Mouse (Mus musculus): Measurements from ENCODE around the gene Wnt9b.

Wnt9b gene

DNA sequence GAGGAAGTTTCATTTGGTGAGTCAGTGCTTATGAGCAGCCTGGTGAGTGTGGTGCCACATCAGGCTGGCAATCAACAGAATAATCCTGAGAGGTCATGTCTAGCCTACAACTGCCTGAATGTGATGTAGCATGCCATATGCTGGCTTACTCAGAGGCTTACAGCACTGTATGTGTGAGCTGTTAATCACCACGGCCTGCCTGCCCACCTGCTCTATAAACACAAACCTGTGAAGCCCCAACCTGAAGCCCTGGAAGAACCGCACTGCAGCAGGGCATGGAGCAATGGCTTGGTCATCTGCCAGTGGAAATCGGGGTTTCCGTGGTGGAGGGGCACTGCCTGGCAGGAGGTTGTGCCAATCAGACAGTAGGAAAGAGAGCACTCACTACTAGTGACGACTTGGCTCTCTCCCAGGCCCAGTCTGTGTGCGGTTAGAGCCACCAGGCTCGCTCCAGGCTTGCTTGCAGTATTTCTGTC, 64.3 kb downstream of the Wnt9b start:
- in situ Hi-C loops (cut with MboI), result no loop called here

DNA sequence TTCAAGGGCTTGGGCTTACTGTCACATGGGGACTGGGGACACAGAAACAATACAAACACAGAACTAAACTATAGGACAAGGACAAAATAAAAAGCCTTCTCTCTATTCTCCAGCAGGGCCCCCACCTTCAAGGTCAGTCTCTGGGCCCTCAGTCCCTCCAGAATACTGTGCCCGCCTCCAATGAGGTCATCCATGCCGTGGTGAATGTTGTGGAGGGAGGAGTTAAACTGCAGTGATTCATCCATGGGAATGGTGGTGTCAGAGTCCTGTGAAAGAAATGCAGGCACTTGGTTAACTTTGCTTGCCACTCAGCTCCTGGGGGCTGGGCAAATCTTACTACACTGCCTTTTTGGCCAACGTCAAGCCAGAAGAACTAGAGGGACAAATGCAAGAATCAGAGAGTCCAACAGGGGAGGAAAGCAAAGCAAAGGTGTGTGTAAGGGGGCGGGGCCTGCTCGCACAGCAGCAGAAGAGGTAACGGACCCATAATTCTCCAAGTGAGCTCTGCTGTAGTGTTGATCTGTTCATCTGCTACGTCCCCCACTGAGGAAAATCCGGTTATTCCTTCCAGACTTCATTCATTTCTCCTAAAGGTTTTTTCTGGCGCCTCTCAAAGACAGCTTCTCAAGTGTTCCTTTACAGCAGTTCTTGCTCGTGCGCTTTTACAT, 65.8 kb downstream of the Wnt9b start:
- in situ Hi-C loops (cut with MboI), result no loop called here

Measured in mature B cell (primary cell).